Mouse (Mus musculus) forebrain, postnatal 0 days (tissue): ENCODE results near the gene Erh. TPM values are rescaled to one million over a fixed set of nuclear protein-coding genes. Genes with fewer than 3 reads are reported as not detected.
A peak's percentile ranks its signal among the peaks of the same experiment; 100 is the strongest.

Source experiments
- ATAC-seq: fragments of 200-750 bp; cut with Nextera tagmentation; 2 replicates; pipeline ENCODE4 v1.8.0; 2017; ENCODE audit warnings: mild to moderate bottlenecking, moderate library complexity
- DNase-seq: peaks from one replicate; pipeline ENCODE4 v3.0.0-alpha.2; 2015
- H3K27ac ChIP-seq: fragments of 300-500 bp; sonication (generic); 2 replicates; pipeline ENCODE4 v1.5.1; 2014; ENCODE audit warnings: low read depth, mild to moderate bottlenecking, antibody characterized with exemption, low read length, moderate library complexity, mixed read lengths
- H3K27me3 ChIP-seq: fragments of 300-500 bp; sonication (generic); 2 replicates; pipeline ENCODE4 v1.6.1; 2014; ENCODE audit warnings: mild to moderate bottlenecking, low read length, mixed read lengths; ENCODE audit not compliant: insufficient read depth
- H3K36me3 ChIP-seq: fragments of 300-500 bp; sonication (generic); 2 replicates; pipeline ENCODE4 v1.6.1; 2014; ENCODE audit warnings: mild to moderate bottlenecking, moderate library complexity; ENCODE audit not compliant: insufficient read depth
- H3K4me1 ChIP-seq: fragments of 300-500 bp; sonication (generic); 2 replicates; pipeline ENCODE4 v1.6.1; 2014; ENCODE audit warnings: antibody characterized with exemption; ENCODE audit not compliant: insufficient read depth
- H3K4me2 ChIP-seq: fragments of 300-500 bp; sonication (generic); 2 replicates; pipeline ENCODE4 v1.6.1; 2014; ENCODE audit warnings: low read depth, mild to moderate bottlenecking, moderate library complexity
- H3K4me3 ChIP-seq: fragments of 300-500 bp; sonication (generic); 2 replicates; pipeline ENCODE4 v1.5.1; 2014; ENCODE audit warnings: low read depth, low read length, mixed read lengths
- H3K9ac ChIP-seq: fragments of 300-500 bp; sonication (generic); 2 replicates; pipeline ENCODE4 v1.6.1; 2014; ENCODE audit warnings: mild to moderate bottlenecking
- H3K9me3 ChIP-seq: fragments of 300-500 bp; sonication (generic); 2 replicates; pipeline ENCODE4 v1.6.1; 2016; ENCODE audit warnings: low read length
- CTCF ChIP-seq: sonication (generic); IDR thresholded peaks from 2 replicates; pipeline ENCODE4 v1.5.1; 2016; ENCODE audit warnings: antibody characterized with exemption, control low read depth, low read depth
- WGBS: fragments of 180-500 bp; shearing (Covaris S2); extraction: QIAGEN DNeasy Blood & Tissue Kit; methylation state at CpG from one replicate; pipeline ENCODE4 v1.1.7; 2014; 5-methylcytosine and 5-hydroxymethylcytosine counted together
- polyA plus RNA-seq: library from polyadenylated mRNA; unstranded; fragments of >200 nt; fragmentation: Nextera tagmentation; extraction: Ambion mirVana; gene quantifications from 2 replicates; pipeline ENCODE4 v1.2.1, GENCODE M21; 2015
- total RNA-seq: library from RNA; depleted of rRNA; stranded (reverse); fragments of >200 nt; gene quantifications from 2 replicates; pipeline ENCODE4 v1.2.3, GENCODE M21; 2014

Erh gene
- total and polyA plus RNA-seq, 2 experiments from 2014 or later = 85.6 to 285 TPM

DNA sequence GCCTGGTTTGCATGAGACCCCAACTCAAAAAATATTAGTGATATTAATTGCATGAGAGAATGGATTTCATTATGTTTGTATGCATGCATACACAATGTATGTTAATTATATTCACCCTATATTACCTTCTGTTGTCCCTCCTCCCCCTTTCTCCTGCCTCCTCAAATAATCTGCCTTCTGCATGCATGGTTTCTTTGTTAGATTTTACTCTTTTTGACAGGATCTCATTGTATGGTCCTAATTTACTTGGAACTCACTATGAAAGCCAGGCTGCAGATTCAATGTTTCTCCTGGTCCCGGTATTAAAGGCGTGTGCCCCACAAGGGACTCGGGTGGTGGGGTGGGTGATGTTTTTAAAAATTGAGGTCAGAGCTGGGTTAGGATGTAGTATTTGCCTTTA is 40.2 kb upstream of the Erh start:
- Histone ChIP-seq H3K27me3 (no peaks in the 10 kb centered on the region), H3K27ac (no peak overlapping the region), H3K9me3 (no peaks in the 10 kb centered on the region), H3K4me2 (no peak overlapping the region), H3K4me1 (no peaks in the 10 kb centered on the region), H3K9ac (no peak overlapping the region), H3K4me3 (no peak overlapping the region), H3K36me3 (peaks cover 8% of the 10 kb centered on the region; the same call in 1 of the 2 replicates)
- DNase-seq (no peak), ATAC-seq (no peak)
- WGBS = 55% methylated on average over 3 of the region's 3 CpGs
- no peak for TF ChIP-seq CTCF

GRCm38 (mm10) chr12:80683554-80683953 is 39.4 kb upstream of the Erh start:
- no peak for ATAC-seq
- Histone ChIP-seq H3K27ac (no peak overlapping the region), H3K4me2 (no peak overlapping the region), H3K9me3 (no peaks in the 10 kb centered on the region), H3K9ac (no peak overlapping the region), H3K36me3 (peaks cover 11% of the 10 kb centered on the region; the same call in 1 of the 2 replicates), H3K4me3 (no peak overlapping the region), H3K27me3 (no peaks in the 10 kb centered on the region), H3K4me1 (no peaks in the 10 kb centered on the region)
- TF ChIP-seq CTCF = no peak
- DNase-seq = no peak
- WGBS = 94% methylated on average over 3 of the region's 3 CpGs

GRCm38 (mm10) chr12:80681340-80681739 is 37.2 kb upstream of the Erh start:
- peak; percentile 82 for TF ChIP-seq CTCF
- WGBS = 81% methylated on average over 1 of the region's 1 CpGs
- no peak overlapping the region for H3K9ac ChIP-seq
- H3K4me1 ChIP-seq = no peaks in the 10 kb centered on the region
- H3K36me3 ChIP-seq = peaks cover 18% of the 10 kb centered on the region
- H3K27ac ChIP-seq = no peak overlapping the region
- no peaks in the 10 kb centered on the region for H3K27me3 ChIP-seq
- ATAC-seq (peak; percentile 62), DNase-seq (peak; percentile 57)
- H3K4me2 ChIP-seq = no peak overlapping the region
- H3K4me3 ChIP-seq = no peak overlapping the region
- H3K9me3 ChIP-seq = no peaks in the 10 kb centered on the region

- Histone ChIP-seq H3K9me3 (no peaks in the 10 kb centered on the region), H3K27me3 (no peaks in the 10 kb centered on the region), H3K4me3 (no peak overlapping the region), H3K27ac (no peak overlapping the region), H3K4me1 (no peaks in the 10 kb centered on the region), H3K36me3 (peaks cover 23% of the 10 kb centered on the region), H3K4me2 (no peak overlapping the region), H3K9ac (no peak overlapping the region)
- no peak; the same call in 1 of the 2 replicates for ATAC-seq
- WGBS = 11% methylated on average over 3 of the region's 3 CpGs
- DNase-seq = peak; percentile 76
- TF ChIP-seq CTCF = peak; percentile 83
Measured at GRCm38 (mm10) chr12:80673170-80673569, 29.0 kb upstream of the Erh start.

DNA sequence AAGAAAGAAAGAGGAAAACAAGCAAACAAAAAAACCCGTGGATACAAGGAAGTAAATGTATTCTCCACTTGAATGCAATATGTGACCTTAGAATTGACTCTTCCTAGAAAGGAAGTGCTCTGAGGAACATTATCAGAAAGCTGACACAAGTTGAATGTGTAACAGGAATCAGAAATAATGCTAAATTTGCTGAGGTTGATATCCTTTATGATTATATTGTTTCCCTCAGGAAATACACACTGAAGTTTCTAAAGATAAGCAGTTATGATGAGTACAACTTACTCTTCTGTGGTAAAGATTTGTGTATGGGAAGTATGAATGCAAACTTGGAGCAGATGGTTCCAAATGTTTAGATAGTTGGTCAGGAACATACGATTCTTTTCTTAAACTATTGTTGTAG is 24.2 kb upstream of the Erh start:
- no peak overlapping the region for H3K4me3 ChIP-seq

GRCm38 (mm10) chr12:80663935-80664334 is 19.8 kb upstream of the Erh start:
- H3K9me3 ChIP-seq = no peaks in the 10 kb centered on the region
- no peak overlapping the region for H3K4me2 ChIP-seq
- no peak overlapping the region for H3K9ac ChIP-seq
- H3K4me1 ChIP-seq = no peaks in the 10 kb centered on the region
- no peak overlapping the region for H3K27ac ChIP-seq
- H3K27me3 ChIP-seq = no peaks in the 10 kb centered on the region
- no peak for ATAC-seq
- TF ChIP-seq CTCF = no peak
- peaks cover 28% of the 10 kb centered on the region for H3K36me3 ChIP-seq
- no peak overlapping the region for H3K4me3 ChIP-seq
- 94% methylated on average over 2 of the region's 2 CpGs for WGBS
- DNase-seq = no peak

More for the DNA sequence above, 24.2 kb upstream of the Erh start:
- Histone ChIP-seq H3K4me2 (no peak overlapping the region), H3K4me1 (no peaks in the 10 kb centered on the region), H3K27ac (no peak overlapping the region), H3K9me3 (no peaks in the 10 kb centered on the region), H3K9ac (no peak overlapping the region), H3K36me3 (peaks cover 24% of the 10 kb centered on the region), H3K27me3 (no peaks in the 10 kb centered on the region)
- WGBS = 87% methylated on average over 2 of the region's 2 CpGs
- DNase-seq (no peak), ATAC-seq (no peak)
- TF ChIP-seq CTCF = no peak

DNA sequence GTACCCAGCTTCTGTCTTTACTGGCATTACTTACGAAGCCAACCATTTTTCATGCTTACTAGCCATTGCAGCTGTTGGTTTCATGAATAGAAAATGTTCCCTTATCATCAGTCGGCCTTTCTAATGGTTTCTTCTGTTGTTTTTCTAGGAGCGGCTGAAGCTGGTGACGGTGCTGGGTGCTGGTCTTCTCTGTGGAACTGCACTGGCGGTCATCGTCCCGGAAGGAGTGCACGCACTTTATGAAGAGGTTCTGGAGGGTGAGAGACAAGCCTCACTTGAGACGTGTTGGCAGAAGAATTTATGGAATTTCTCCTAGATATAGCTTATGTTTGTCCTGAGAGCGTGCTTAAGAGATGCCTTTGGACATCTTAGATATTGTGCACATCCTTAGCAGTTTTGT is 18.2 kb upstream of the Erh start:
- Histone ChIP-seq H3K4me1 (no peaks in the 10 kb centered on the region), H3K4me2 (no peak overlapping the region), H3K36me3 (peaks cover 21% of the 10 kb centered on the region), H3K27me3 (no peaks in the 10 kb centered on the region), H3K27ac (no peak overlapping the region), H3K9ac (no peak overlapping the region), H3K9me3 (no peaks in the 10 kb centered on the region), H3K4me3 (no peak overlapping the region)
- ATAC-seq (no peak), DNase-seq (no peak)
- TF ChIP-seq CTCF = no peak
- 93% methylated on average over 10 of the region's 10 CpGs for WGBS
